Mouse (Mus musculus) hindbrain, postnatal 0 days (tissue): ENCODE measurements at regions not wholly inside any gene's neighbourhood (a gene's known extent, or its start where the extent isn't known, plus 50 kb on each side); places are given as distances from the start of the nearest gene placed in this dataset.

Experiments
- ATAC-seq: fragments of 200-750 bp; cut with Nextera tagmentation; 2 replicates; pipeline ENCODE4 v1.8.0; 2017; ENCODE audit warnings: mild to moderate bottlenecking, moderate TSS enrichment, moderate library complexity
- DNase-seq: peaks from one replicate; pipeline ENCODE4 v3.0.0-alpha.2; 2015; ENCODE audit warnings: low spot score
- H3K27ac ChIP-seq: fragments of 300-500 bp; sonication (generic); 2 replicates; pipeline ENCODE4 v1.5.1; 2014; ENCODE audit warnings: mild to moderate bottlenecking
- H3K27me3 ChIP-seq: fragments of 300-500 bp; sonication (generic); 2 replicates; pipeline ENCODE4 v1.6.1; 2014; ENCODE audit warnings: low read length, mixed read lengths; ENCODE audit not compliant: insufficient read depth
- H3K36me3 ChIP-seq: fragments of 300-500 bp; sonication (generic); 2 replicates; pipeline ENCODE4 v1.6.1; 2014; ENCODE audit warnings: low read length, mixed read lengths; ENCODE audit not compliant: insufficient read depth
- H3K4me1 ChIP-seq: fragments of 300-500 bp; sonication (generic); 2 replicates; pipeline ENCODE4 v1.6.1; 2014; ENCODE audit warnings: antibody characterized with exemption, low read length, mixed read lengths; ENCODE audit not compliant: insufficient read depth
- H3K4me2 ChIP-seq: fragments of 300-500 bp; sonication (generic); 2 replicates; pipeline ENCODE4 v1.6.1; 2014; ENCODE audit warnings: low read depth, mild to moderate bottlenecking, low read length, moderate library complexity, mixed read lengths
- H3K4me3 ChIP-seq: fragments of 300-500 bp; sonication (generic); 2 replicates; pipeline ENCODE4 v1.5.1; 2014; ENCODE audit warnings: low read length
- H3K9ac ChIP-seq: fragments of 300-500 bp; sonication (generic); replicated peaks from 2 replicates; pipeline ENCODE4 v1.6.1; 2014; ENCODE audit warnings: mild to moderate bottlenecking, low read length, moderate library complexity, mixed read lengths
- H3K9me3 ChIP-seq: fragments of 300-500 bp; sonication (generic); 2 replicates; pipeline ENCODE4 v1.6.1; 2016; ENCODE audit warnings: low read length, mixed read lengths
- CTCF ChIP-seq: IDR thresholded peaks from 2 replicates; pipeline ENCODE4 v1.5.1; 2016; ENCODE audit warnings: antibody characterized with exemption, control low read depth, low read depth
- WGBS: fragments of 180-500 bp; shearing (Covaris S2); extraction: QIAGEN DNeasy Blood & Tissue Kit; methylation state at CpG from one replicate; pipeline ENCODE4 v1.1.7; 2014; 5-methylcytosine and 5-hydroxymethylcytosine counted together

DNA sequence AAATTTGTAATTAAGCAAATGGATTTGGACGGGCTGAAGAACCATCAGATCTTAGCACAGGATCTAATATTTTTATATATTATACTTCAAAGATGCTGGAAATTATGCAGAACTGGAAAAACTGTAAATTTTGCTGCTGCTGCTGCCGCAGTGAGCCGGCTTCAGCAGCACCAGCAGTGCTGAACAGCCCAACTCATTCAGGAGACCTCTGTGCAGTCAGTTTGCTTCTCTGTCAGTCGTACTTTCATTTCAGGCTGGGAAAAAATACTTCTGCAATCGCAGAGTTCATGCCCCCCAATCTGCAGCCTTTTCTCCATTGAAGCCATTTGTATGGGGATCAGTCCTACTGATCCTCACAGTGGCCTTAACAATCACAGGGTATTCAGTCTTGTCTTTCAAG, 53.4 kb upstream of the Trpc3 start:
- ATAC-seq: no peak
- H3K27ac ChIP-seq: no peak overlapping the region
- no peak overlapping the region for H3K9ac ChIP-seq
- no peak for DNase-seq
- 60% methylated on average over 5 of the region's 5 CpGs for WGBS
- H3K27me3 ChIP-seq: no peaks in the 10 kb centered on the region
- no peak for TF ChIP-seq CTCF
- no peaks in the 10 kb centered on the region for H3K36me3 ChIP-seq
- H3K4me2 ChIP-seq: no peak overlapping the region
- H3K4me3 ChIP-seq: no peak overlapping the region
- no peaks in the 10 kb centered on the region for H3K9me3 ChIP-seq
- H3K4me1 ChIP-seq: no peaks in the 10 kb centered on the region

DNA sequence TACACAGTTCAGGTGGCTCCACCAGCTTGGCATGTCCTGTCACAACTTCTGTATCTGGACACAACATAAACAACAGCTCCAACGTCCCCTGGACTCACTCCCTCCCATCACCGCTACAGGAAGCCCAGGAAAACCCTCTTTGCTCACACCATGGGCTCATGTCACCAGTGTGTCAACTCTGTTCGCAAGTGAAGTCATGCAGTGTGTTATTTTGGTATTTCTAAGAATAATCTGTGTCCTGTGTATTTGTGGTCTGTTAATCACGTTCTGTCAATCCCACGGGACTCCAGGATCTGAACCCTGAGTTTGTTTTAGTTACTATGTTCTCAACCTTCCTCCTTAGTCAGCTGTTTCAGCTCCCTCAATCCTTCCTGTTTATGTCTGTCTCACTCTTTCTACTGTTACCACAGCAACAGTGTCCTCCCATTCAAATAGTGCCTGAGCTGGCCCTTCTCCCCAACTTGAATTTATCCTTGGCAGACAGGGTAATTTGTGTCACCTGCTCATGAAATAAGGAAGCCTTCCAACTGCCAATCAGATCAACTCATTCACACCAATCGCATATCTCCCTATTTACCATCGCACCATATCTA, 64.5 kb upstream of the Trpc3 start:
- WGBS: 71% methylated on average over 7 of the region's 7 CpGs
- no peak for DNase-seq
- H3K4me2 ChIP-seq: no peak overlapping the region

GRCm38 (mm10) chr3:36762065-36762653, 72.2 kb upstream of the Trpc3 start:
- DNase-seq (no peak), ATAC-seq (no peak)
- Histone ChIP-seq H3K9me3 (no peaks in the 10 kb centered on the region), H3K4me3 (no peak overlapping the region), H3K27ac (no peak overlapping the region), H3K4me1 (no peaks in the 10 kb centered on the region), H3K9ac (no peak overlapping the region), H3K36me3 (no peaks in the 10 kb centered on the region), H3K27me3 (no peaks in the 10 kb centered on the region), H3K4me2 (no peak overlapping the region)
- WGBS: 98% methylated on average over 6 of the region's 6 CpGs
- TF ChIP-seq CTCF: no peak

More for the DNA sequence above, 64.5 kb upstream of the Trpc3 start:
- Histone ChIP-seq H3K4me3 (no peak overlapping the region), H3K9ac (no peak overlapping the region), H3K27me3 (no peaks in the 10 kb centered on the region), H3K9me3 (no peaks in the 10 kb centered on the region), H3K36me3 (no peaks in the 10 kb centered on the region), H3K4me1 (no peaks in the 10 kb centered on the region), H3K27ac (no peak overlapping the region)
- TF ChIP-seq CTCF: no peak
- no peak for ATAC-seq

GRCm38 (mm10) chr3:36762847-36763246, 72.9 kb upstream of the Trpc3 start:
- WGBS: 88% methylated on average over 3 of the region's 3 CpGs

GRCm38 (mm10) chr3:36764741-36765140, 74.8 kb upstream of the Trpc3 start:
- Histone ChIP-seq H3K4me2 (no peak overlapping the region), H3K27me3 (no peaks in the 10 kb centered on the region), H3K4me1 (no peaks in the 10 kb centered on the region), H3K9ac (no peak overlapping the region), H3K36me3 (no peaks in the 10 kb centered on the region), H3K4me3 (no peak overlapping the region), H3K27ac (no peak overlapping the region), H3K9me3 (no peaks in the 10 kb centered on the region)
- 48% methylated on average over 2 of the region's 2 CpGs for WGBS
- ATAC-seq (no peak), DNase-seq (no peak)
- TF ChIP-seq CTCF: no peak

More at GRCm38 (mm10) chr3:36762847-36763246, 72.9 kb upstream of the Trpc3 start:
- ATAC-seq (no peak), DNase-seq (no peak)
- no peak for TF ChIP-seq CTCF
- H3K27me3 ChIP-seq: no peaks in the 10 kb centered on the region
- H3K9me3 ChIP-seq: no peaks in the 10 kb centered on the region
- no peak overlapping the region for H3K27ac ChIP-seq
- H3K36me3 ChIP-seq: no peaks in the 10 kb centered on the region
- no peaks in the 10 kb centered on the region for H3K4me1 ChIP-seq
- no peak overlapping the region for H3K4me2 ChIP-seq
- H3K4me3 ChIP-seq: no peak overlapping the region
- no peak overlapping the region for H3K9ac ChIP-seq

GRCm38 (mm10) chr3:36770096-36770495, 80.1 kb upstream of the Trpc3 start:
- DNase-seq (no peak), ATAC-seq (no peak)
- Histone ChIP-seq H3K9ac (no peak overlapping the region), H3K4me2 (no peak overlapping the region), H3K9me3 (no peaks in the 10 kb centered on the region), H3K4me3 (no peak overlapping the region), H3K27ac (no peak overlapping the region), H3K36me3 (no peaks in the 10 kb centered on the region), H3K27me3 (no peaks in the 10 kb centered on the region), H3K4me1 (no peaks in the 10 kb centered on the region)
- WGBS: 72% methylated on average over 1 of the region's 1 CpGs
- no peak for TF ChIP-seq CTCF

DNA sequence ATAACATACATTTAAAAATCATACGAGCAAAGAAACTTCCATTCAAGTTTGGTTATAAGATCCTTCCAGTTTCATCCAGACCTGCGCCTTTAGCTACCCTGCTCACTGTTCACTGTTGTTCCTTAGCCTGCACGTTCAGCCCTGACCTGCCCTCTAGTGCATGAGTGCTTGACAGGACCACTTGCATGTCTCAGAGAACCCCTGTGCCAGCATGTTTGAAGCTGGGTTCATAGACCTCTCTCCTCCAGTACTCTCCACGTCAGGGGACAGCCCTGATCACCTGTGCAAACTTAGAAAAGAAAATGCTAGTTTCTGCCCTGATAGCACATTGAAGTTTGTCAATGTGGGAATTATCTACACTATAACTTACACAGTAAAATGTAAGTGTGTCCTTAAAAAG, 81.0 kb upstream of the Trpc3 start:
- H3K36me3 ChIP-seq: no peaks in the 10 kb centered on the region
- H3K4me3 ChIP-seq: no peak overlapping the region
- no peaks in the 10 kb centered on the region for H3K9me3 ChIP-seq
- TF ChIP-seq CTCF: peak; percentile 17; the same call in 1 of the 2 replicates
- no peak overlapping the region for H3K4me2 ChIP-seq
- no peak overlapping the region for H3K27ac ChIP-seq
- no peak for ATAC-seq
- no peaks in the 10 kb centered on the region for H3K4me1 ChIP-seq
- no peaks in the 10 kb centered on the region for H3K27me3 ChIP-seq
- DNase-seq: no peak
- H3K9ac ChIP-seq: no peak overlapping the region
- WGBS: 66% methylated on average over 4 of the region's 4 CpGs
